Mouse (Mus musculus) heart, embryonic 13.5 days (tissue): ENCODE measurements at regions not wholly inside any gene's neighbourhood (a gene's known extent, or its start where the extent isn't known, plus 50 kb on each side); places are given as distances from the start of the nearest gene placed in this dataset.

ENCODE experiments used
- ATAC-seq: fragments of 200-750 bp; cut with Nextera tagmentation; 2 replicates; pipeline ENCODE4 v1.8.0; 2017; ENCODE audit warnings: moderate TSS enrichment; ENCODE audit not compliant: insufficient number of reproducible peaks, low FRiP score, low TSS enrichment; ENCODE audit errors: extremely low read depth
- H3K27ac ChIP-seq: fragments of 300-500 bp; sonication (generic); replicated peaks from 2 replicates; pipeline ENCODE4 v1.5.1; 2015; ENCODE audit warnings: moderate library complexity, mild to moderate bottlenecking, inconsistent platforms
- H3K27me3 ChIP-seq: fragments of 300-500 bp; sonication (generic); replicated peaks from 2 replicates; pipeline ENCODE4 v1.6.1; 2015; ENCODE audit warnings: mild to moderate bottlenecking, inconsistent platforms
- H3K36me3 ChIP-seq: fragments of 300-500 bp; sonication (generic); 2 replicates; pipeline ENCODE4 v1.6.1; 2015; ENCODE audit warnings: mild to moderate bottlenecking, inconsistent platforms
- H3K4me1 ChIP-seq: fragments of 300-500 bp; sonication (generic); 2 replicates; pipeline ENCODE4 v1.6.1; 2015; ENCODE audit warnings: inconsistent platforms
- H3K4me2 ChIP-seq: fragments of 300-500 bp; sonication (generic); 2 replicates; pipeline ENCODE4 v1.6.1; 2015; ENCODE audit warnings: inconsistent platforms, mild to moderate bottlenecking, moderate library complexity
- H3K4me3 ChIP-seq: fragments of 300-500 bp; sonication (generic); 2 replicates; pipeline ENCODE4 v1.5.1; 2015; ENCODE audit warnings: moderate library complexity, mild to moderate bottlenecking, inconsistent platforms
- H3K9ac ChIP-seq: fragments of 300-500 bp; sonication (generic); 2 replicates; pipeline ENCODE4 v1.6.1; 2015; ENCODE audit warnings: inconsistent platforms, mild to moderate bottlenecking, moderate library complexity
- H3K9me3 ChIP-seq: fragments of 300-500 bp; sonication (generic); 2 replicates; pipeline ENCODE4 v1.6.1; 2016; ENCODE audit warnings: inconsistent platforms
- WGBS: fragments of 180-500 bp; shearing (Covaris S2); methylation state at CpG from one replicate; pipeline ENCODE4 v1.1.7; 2015; ENCODE audit warnings: mixed read lengths; 5-methylcytosine and 5-hydroxymethylcytosine counted together

DNA sequence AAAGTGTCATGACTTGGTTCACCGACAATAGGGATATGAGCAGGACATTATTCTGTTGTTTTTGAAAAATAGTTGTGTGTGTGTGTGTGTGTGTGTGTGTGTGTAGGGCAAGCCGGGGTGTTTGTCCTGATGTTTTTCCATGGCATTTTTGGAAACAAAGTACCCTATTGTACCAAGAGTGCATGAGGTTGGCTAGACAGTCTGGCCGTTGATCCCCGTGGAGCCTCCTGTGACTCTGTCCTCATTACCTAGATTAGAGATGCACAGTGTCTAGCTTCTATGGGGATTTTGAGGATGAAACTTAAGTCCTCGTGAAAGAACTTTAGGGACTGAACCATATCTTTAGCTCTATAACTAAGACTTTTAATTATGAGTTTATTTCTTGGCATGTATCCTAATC lies 741.9 kb upstream of the Adgrl4 start:
- no peak for ATAC-seq
- no peaks in the 10 kb centered on the region for H3K27me3 ChIP-seq
- no peaks in the 10 kb centered on the region for H3K4me1 ChIP-seq
- H3K4me2 ChIP-seq = no peak overlapping the region
- WGBS = 85% methylated on average over 5 of the region's 5 CpGs
- no peaks in the 10 kb centered on the region for H3K36me3 ChIP-seq
- no peak overlapping the region for H3K27ac ChIP-seq
- H3K9ac ChIP-seq = no peak overlapping the region
- no peak overlapping the region for H3K4me3 ChIP-seq
- H3K9me3 ChIP-seq = no peaks in the 10 kb centered on the region

DNA sequence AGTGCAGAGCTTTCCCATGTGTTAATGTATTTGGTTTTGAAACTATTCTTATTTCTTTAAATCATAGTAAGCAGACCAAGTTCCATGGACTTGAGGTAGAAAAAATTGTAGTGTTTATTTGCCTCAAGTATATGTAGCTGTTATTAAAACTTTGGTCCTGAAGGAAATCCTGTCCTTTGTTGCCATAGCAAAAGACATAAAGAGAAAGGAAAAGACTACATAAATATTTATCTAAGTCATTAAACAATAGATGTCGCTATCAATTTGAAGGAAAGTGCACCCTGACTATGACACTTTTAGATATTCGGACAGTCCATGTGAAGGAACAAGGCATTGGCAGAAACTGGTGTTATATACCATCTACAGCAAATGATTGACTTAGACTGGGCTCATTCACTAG lies 737.7 kb upstream of the Adgrl4 start:
- no peaks in the 10 kb centered on the region for H3K9me3 ChIP-seq
- H3K4me3 ChIP-seq = no peak overlapping the region
- H3K4me1 ChIP-seq = no peaks in the 10 kb centered on the region
- H3K9ac ChIP-seq = no peak overlapping the region
- no peak for ATAC-seq
- no peak overlapping the region for H3K27ac ChIP-seq
- 59% methylated on average over 2 of the region's 2 CpGs for WGBS
- H3K27me3 ChIP-seq = no peaks in the 10 kb centered on the region
- no peaks in the 10 kb centered on the region for H3K36me3 ChIP-seq
- H3K4me2 ChIP-seq = no peak overlapping the region
